Mouse (Mus musculus) adrenal gland (tissue): ENCODE measurements at regions not wholly inside any gene's neighbourhood (a gene's known extent, or its start where the extent isn't known, plus 50 kb on each side); places are given as distances from the start of the nearest gene placed in this dataset.

Source experiments
- intact Hi-C: fragments of 180-260 bp; cut with DNase I; formaldehyde crosslinking; loops from one replicate; pipeline ENCODE4 v1.15.1; 2025

GRCm38 (mm10) chr14:105503806-105504205, 245.4 kb downstream of the Ndfip2 start:
- intact Hi-C loops: no loop called here

DNA sequence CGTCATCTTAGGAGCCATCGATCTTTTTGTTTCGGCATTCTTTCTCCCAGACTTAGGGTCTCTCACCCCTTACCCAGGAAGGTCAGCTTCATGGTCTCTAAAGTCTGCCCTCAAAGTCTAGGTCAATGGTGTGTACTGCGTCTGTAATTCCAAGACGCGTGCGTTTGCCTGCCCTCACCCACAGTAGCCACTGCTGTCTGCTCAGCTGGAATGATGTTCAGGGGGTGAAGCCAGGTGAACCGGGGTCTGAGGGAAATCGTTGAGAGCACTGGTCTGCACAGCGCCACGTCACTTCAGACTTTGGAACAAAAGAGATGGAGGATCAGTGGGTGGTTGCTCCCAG, 244.2 kb downstream of the Ndfip2 start:
- intact Hi-C loops: no loop called here

- intact Hi-C loops: no loop called here
These were observed 243.6 kb downstream of the Ndfip2 start for GRCm38 (mm10) chr14:105501792-105502632.

DNA sequence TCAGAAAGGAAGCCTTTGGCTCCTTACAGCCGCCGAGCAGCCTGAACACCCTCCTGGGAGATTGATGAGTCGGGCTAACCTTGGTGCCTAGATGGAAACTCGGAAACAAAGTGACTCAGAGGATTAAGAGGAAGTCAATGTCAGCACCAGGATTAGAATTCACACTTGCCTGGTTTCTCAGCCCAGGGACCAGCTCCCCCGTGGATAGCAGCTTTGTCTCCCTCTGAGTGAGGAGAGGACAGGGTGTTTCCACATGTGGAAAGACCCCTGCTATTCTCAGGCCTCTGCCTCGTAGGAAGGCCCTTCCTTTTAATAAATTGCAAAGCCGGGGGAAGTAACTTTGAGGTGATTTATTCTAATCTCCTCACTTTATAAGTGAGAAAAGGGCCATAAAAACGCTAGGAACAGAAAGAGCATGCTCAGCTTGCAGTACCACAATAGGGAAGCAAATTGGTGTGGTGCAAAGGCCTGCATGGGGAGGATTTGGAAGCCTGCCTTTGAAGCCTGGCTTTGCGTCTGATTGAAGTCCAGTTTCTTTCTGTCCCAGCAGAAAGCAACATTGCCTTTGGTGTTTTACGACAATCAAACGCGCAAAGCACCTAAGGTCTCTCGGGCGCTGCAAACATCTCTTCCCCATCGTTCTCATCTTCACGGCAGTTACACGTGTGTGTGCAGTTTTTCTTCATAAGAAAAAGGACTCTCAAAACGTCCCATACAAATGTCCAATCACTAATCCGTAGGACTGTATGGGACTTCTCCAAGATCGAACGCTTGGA, 242.8 kb downstream of the Ndfip2 start:
- intact Hi-C loops: no loop called here

GRCm38 (mm10) chr14:105499319-105499895, 241.0 kb downstream of the Ndfip2 start:
- intact Hi-C loops: no loop called here

GRCm38 (mm10) chr14:105498155-105498906, 240.0 kb downstream of the Ndfip2 start:
- intact Hi-C loops: no loop called here

DNA sequence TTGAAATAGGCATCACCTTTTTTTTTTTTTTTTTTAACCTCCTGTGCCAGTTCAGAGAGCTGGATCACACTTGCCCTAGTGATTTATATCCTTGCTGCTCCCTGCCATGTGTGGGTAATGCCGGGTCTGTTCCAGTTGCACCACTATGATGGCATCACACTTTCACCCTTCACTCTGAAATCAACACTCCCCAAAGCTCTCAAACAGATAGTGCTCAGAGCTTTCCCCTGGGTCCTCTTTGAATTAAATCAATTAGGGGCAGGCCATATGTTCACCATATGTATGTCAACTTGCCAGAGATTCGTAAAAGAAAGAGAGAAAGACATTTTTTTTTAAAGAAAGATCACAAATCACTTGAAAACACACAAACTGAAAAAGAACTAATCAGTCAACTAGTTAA, 236.8 kb downstream of the Ndfip2 start:
- intact Hi-C loops: no loop called here

GRCm38 (mm10) chr14:105494415-105494814, 236.0 kb downstream of the Ndfip2 start:
- intact Hi-C loops: no loop called here

DNA sequence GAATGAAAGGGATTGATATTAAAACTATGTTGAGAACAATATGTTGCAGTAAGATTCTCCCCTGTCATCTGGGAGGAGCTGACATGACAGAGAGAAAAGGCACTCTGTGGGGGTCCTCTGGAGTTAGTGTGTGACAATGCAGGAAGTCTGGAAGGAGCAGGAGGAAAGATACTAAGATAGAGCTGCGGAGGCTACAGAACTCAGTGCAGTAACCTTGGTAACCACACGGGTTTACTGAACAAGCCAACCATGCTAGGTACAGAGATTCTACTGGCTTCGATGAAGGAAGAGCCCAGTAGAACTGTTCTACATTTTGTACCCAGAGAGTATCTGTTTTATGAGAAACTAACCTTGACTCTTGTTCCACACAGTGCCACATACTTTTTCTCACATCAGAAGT, 231.8 kb downstream of the Ndfip2 start:
- intact Hi-C loops: no loop called here

DNA sequence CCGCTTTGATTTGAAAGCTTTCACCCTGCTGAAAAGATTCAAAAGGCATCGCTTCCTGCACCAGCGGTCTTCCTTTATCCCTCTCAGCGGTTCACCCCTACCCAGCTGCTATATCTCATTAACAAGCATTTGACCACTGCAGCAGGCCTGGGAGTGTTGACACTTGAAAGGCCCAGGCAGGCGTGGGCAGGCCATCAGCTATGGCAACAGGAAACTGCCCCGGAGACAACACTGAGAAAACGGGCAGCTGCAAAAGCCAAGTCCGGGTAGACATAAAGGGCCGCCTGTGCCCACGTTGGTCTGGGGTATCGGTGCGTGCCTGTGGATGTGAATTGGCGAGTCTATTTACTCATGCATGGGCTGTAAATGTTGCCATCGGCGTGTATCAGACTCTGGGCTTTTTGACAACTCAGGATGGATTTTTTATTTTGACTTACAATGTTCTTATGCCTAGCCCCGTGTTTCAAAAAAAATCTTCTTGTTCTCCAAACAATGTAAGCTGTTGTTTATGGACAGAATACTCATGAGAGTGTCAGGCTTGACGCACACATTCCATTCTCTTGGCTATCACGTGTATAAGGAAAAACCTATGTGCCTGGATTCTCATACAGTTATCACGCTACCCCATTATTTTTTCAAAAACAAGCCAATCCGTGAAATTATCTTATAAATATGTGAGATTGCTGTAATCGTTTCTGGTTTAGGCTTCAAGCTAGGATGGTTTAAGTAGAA, 225.1 kb downstream of the Ndfip2 start:
- intact Hi-C loops: loop anchor here (5.0 kb wide), 1 partner anchor 249 kb away; no protein-coding TSS in a partner anchor

GRCm38 (mm10) chr14:105482644-105483351, 224.4 kb downstream of the Ndfip2 start:
- intact Hi-C loops: loop anchor here (5.0 kb wide), 1 partner anchor 250 kb away; no protein-coding TSS in a partner anchor

DNA sequence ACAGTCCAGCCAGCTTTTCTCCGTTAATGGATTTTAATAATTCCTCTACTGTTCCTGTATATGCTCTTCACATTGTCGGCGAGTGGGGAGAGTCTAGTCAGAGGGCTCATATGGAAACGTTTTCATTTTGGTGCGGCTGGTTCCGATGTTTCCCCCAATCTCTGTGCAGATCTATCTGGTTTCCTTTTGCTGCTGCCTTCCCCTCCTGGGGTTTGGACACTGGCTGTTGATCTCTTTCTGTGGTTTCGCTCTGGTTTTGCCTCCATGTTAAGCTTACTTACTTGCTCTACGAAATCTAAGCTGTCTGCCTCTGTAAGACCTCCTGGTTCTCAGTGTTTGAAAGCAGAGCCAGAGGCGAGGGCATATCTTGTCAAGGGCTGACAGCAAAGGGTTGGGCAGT, 221.7 kb downstream of the Ndfip2 start:
- intact Hi-C loops: loop anchor here (5.0 kb wide), 1 partner anchor 252 kb away; no protein-coding TSS in a partner anchor

DNA sequence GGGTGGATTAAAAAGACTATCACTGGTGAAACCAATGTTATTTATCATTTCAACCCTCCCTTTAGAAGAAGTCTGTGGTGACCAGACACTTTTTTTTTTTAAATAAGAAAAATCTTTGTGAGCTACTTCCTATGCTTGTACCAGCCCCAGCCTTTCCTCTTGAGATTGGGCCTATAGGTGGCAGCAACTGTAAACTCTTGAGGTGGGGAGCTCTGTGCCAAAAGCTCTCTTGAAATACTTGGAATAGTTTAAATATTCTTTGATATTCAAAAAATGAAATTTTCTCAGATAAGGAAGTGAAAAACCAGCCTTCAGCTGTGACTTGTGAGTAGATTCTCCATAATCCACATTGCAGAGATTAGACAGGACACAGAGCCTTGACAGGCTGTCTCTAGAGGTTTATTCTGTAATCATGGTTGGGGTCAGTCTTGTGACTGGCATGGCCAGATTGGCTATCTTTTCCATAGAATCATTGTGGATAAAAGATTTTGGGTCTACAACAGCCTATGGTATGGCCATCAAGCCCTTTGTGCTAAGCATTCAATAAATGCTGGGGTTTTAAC, 216.7 kb downstream of the Ndfip2 start:
- intact Hi-C loops: loop anchor here (5.0 kb wide), 1 partner anchor 417 kb away; no protein-coding TSS in a partner anchor

DNA sequence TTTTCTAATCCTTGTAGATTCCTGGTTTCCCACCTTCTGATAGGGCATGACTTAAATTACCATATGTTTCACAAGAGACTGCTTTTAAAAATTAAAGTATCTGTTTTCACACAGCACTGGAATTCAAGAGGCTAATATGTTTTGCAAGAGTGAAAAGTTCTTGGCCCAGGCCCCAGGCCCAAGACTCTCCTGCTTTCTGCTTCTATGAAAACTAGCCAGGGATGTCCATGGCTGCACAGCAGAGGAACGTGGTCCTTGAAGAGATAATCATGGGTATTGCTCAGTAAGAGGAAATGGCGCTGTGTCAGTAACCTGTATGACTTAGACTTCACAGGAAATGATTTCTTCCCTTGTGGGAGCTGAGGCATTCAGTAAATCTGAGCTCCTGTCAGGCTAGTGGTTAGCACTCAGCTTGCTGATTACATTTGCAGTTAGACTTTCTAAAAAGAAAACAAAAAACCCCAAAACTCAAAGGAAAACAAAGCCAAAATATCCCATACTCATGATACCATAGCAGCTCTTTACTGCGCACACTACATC, 190.6 kb downstream of the Ndfip2 start:
- intact Hi-C loops: no loop called here

DNA sequence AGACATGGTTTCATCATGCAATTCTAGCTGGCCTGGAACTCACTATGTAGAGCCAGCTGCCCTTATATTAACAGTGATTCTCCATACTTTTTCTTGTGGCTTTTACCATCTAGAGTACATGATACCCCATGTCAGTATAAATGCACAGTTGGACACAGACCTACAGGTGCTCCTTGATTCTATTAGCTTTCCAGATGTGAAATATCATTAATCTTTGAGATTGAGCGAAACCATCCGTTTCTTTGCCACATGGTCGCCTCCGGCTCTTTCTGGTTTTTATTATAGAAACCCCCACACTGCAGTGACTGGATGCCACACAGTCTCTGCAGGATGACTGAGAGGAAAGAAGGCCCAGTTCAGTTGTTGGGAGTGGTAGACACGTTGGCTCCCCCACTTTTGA, 188.7 kb downstream of the Ndfip2 start:
- intact Hi-C loops: no loop called here

DNA sequence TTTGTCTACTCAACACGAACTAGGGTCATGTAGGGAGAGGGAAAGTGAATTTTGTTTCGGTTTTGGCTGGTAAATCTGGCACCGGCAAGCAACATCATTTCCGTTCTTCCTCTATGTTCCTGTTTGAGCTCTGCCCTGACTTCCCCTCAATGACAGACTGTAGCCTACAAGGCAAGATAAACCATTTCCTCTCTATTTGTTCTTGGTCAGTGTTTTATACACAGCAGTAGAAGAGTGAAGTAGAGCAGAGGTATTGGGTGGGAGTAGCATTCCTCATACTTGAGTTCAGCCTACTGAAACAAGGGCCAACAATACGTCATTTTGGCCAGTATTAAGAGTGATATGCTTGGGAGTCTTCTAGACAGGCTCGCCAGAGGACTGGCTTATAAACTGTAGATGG, 177.0 kb downstream of the Ndfip2 start:
- intact Hi-C loops: no loop called here

DNA sequence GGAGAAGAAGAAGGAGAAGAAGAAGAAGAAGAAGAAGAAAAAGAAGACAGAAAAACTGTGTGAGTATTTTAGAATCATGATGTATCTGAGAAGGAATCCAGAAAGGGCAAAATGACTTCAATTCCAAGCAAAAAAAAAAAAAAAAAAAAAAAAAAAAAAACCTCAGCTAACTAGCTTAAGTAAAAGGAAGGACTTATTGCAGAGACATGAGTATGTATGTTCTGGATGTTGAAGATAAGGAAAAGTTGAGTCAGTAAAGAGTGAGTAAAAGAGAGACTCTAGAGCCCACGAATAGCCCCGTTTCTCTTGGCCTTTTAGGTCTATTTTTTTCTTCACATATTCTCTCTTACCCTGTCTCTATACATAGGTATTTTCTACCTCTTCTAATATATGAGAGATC, 175.1 kb downstream of the Ndfip2 start:
- intact Hi-C loops: no loop called here

DNA sequence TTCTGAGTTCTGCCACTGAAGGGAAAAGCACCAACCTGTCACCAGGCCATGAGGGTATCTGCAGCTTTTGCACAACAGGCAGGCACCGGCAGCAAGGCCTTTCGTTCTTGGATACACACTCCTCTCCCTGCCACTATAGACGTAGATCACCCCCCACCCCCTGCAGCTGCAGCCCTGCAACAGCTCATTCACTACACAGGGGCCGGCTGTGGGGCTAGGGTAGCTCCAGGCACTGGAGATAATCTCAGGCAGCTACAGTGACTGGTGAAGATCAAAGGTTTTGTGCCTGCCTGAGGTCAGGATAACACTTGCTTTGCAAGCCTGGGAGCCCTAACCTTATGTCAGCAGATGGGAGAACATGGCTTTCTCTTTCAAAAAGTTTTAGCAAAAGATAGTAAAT, 174.3 kb downstream of the Ndfip2 start:
- intact Hi-C loops: no loop called here

DNA sequence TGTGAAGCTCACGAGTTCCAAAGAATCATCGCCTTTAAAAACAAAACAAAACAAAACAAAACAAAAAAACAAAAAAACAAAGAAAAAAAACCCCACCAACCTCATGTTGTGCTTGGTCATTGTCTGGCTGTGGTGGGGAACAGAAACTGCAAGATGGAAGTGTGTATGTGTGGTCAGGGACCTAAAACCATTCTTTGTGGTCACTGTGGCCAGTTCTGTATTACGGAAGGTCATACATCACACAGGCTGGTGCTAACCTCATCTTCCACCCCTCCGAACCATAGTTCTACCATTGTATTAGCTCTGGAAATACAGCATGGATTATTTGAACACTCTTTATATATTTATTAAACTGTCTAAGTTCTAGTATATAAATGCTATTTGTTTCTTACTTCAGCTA, 173.2 kb downstream of the Ndfip2 start:
- intact Hi-C loops: no loop called here
